In genomic region chr9:103813791-103814190, GRCm38 (mm10) we compare ENCODE assay signal across 20 mouse cellular contexts. TPM values are rescaled to one million over a fixed set of nuclear protein-coding genes. Genes with fewer than 3 reads are reported as not detected.
DNase-seq lines count a peak whose midpoint lies in the region.
"Had no signal": no experiment of that assay in that cellular context is flagged by ENCODE, and none has a peak within 500 bp of the region (broad histone marks: within the 10 kb centered on the region; RNA-seq: fewer than 3 reads in every experiment).

No protein-coding gene starts in this region.

- DNase-seq in thymus, postnatal 4 days, result peak; percentile 12
- DNase-seq in thymus, postnatal 10 days (ENCODE audit: low spot score in 2 of 2), result no peak
- peak; percentile 14 for DNase-seq in ES-CJ7 (ENCODE audit: low read depth, low spot score)
- peak; percentile 30 for DNase-seq in ZHBTc4 (ENCODE audit: low read depth, low spot score)
- DNase-seq in spleen, adult 18-20 months, result no peak
- no peak for DNase-seq in embryo, embryonic 10 days (ENCODE audit: low spot score)
- no peak for DNase-seq in layer of hippocampus, postnatal 36 days
- DNase-seq: adrenal gland, adult 2 months; adrenal gland, postnatal 14 days; cerebellum, adult 11 months; cerebellum, adult 2 months; cerebellum, adult 9-11 months; cerebellum, postnatal 25 days; embryo, embryonic 11 days; gastrocnemius, adult 2 months; gastrocnemius, postnatal 14 days; heart, adult 11 months; heart, postnatal 10 days; heart, postnatal 36 days had no signal

RNA-seq across cellular contexts. Expression of gene Tmem108, which starts 52.2 kb away (rescaled TPM):
- 10 to 100 TPM; 36.7 to 44.1 TPM for total RNA-seq in layer of hippocampus, postnatal 36 days (2021)
- total RNA-seq: common myeloid progenitor, adult 5-6 weeks; gastrocnemius, adult 2 months had no signal

Comparison
In these comparisons a context has a peak if more than half of its experiments do, and no peak if none do; other contexts are left out.
1. DNase-seq: peak in thymus, postnatal 4 days (single experiment), ES-CJ7 (single experiment) and ZHBTc4 (single experiment); none in thymus, postnatal 10 days (0 of 2), spleen, adult 18-20 months (0 of 2), embryo, embryonic 10 days (single experiment) and layer of hippocampus, postnatal 36 days (0 of 2).